Mouse (Mus musculus): ENCODE results near the gene Fxyd3.

- no peak for TF ChIP-seq CTCF (IDR thresholded peaks at IDR 0.05; ENCODE audit: low read depth, low read length)
- no peak for TF ChIP-seq POLR2A (IDR thresholded peaks at IDR 0.05; ENCODE audit: extremely low read depth, insufficient read depth, low read length)
Measured at GRCm38 (mm10) chr7:31080611-31081010, 4.1 kb upstream of the Fxyd3 start.

Measured in liver, adult 2 months (tissue).